ENCODE assay signal across 26 mouse cellular contexts in genomic region chr13:104963716-104964115, GRCm38 (mm10).
"Had no signal": no experiment of that assay in that cellular context is flagged by ENCODE, and none has a peak within 500 bp of the region (broad histone marks: within the 10 kb centered on the region; RNA-seq: fewer than 3 reads in every experiment).

No protein-coding gene starts in this region.

- H3K9ac ChIP-seq: heart, embryonic 13.5 days; heart, embryonic 15.5 days; hindbrain, embryonic 13.5 days; hindbrain, embryonic 15.5 days; kidney, embryonic 15.5 days; limb, embryonic 13.5 days; limb, embryonic 15.5 days; liver, embryonic 12.5 days; liver, embryonic 14.5 days had no signal

- H3K4me1 ChIP-seq: kidney, embryonic 15.5 days; liver, embryonic 12.5 days had no signal

- H3K4me3 ChIP-seq: heart, embryonic 10.5 days; heart, embryonic 13.5 days; heart, embryonic 15.5 days; hindbrain, embryonic 13.5 days; hindbrain, embryonic 15.5 days; kidney, embryonic 15.5 days; limb, embryonic 13.5 days; limb, embryonic 15.5 days; liver, embryonic 12.5 days had no signal

- H3K27me3 ChIP-seq: heart, embryonic 13.5 days; heart, embryonic 15.5 days; hindbrain, embryonic 13.5 days; hindbrain, embryonic 15.5 days; kidney, embryonic 15.5 days; limb, embryonic 13.5 days; limb, embryonic 15.5 days; liver, embryonic 12.5 days had no signal

- H3K9me3 ChIP-seq: heart, embryonic 10.5 days; heart, embryonic 13.5 days; heart, embryonic 15.5 days; hindbrain, embryonic 13.5 days; hindbrain, embryonic 15.5 days; kidney, embryonic 15.5 days; limb, embryonic 13.5 days; limb, embryonic 15.5 days; liver, embryonic 12.5 days had no signal

- ATAC-seq: intestine, embryonic 16.5 days; liver, embryonic 12.5 days had no signal

- H3K36me3 ChIP-seq: heart, embryonic 10.5 days; heart, embryonic 13.5 days; heart, embryonic 15.5 days; kidney, embryonic 15.5 days; limb, embryonic 13.5 days; limb, embryonic 15.5 days; liver, embryonic 12.5 days had no signal

- H3K4me2 ChIP-seq: heart, embryonic 13.5 days; heart, embryonic 15.5 days; hindbrain, embryonic 13.5 days; hindbrain, embryonic 15.5 days; kidney, embryonic 15.5 days; limb, embryonic 13.5 days; limb, embryonic 15.5 days; liver, embryonic 12.5 days had no signal

- H3K27ac ChIP-seq: heart, embryonic 10.5 days; heart, embryonic 13.5 days; heart, embryonic 15.5 days; hindbrain, embryonic 13.5 days; hindbrain, postnatal 0 days; kidney, embryonic 15.5 days; kidney, postnatal 0 days; limb, embryonic 13.5 days; limb, embryonic 15.5 days; liver, embryonic 12.5 days; liver, embryonic 14.5 days had no signal

- DNase-seq: gastrocnemius, postnatal 14 days; gastrocnemius, postnatal 36 days; heart, adult 18-20 months; heart, postnatal 14 days; heart, postnatal 36 days; kidney, adult 11 months; kidney, adult 2 months; kidney, adult 9 months; kidney, postnatal 14 days; kidney, postnatal 36 days; layer of hippocampus, adult 9-11 months; layer of hippocampus, postnatal 36 days; left cerebral cortex, postnatal 4 days had no signal
